Mouse (Mus musculus): Measurements from ENCODE around the gene Mmp15.

The Mmp15 gene

DNA sequence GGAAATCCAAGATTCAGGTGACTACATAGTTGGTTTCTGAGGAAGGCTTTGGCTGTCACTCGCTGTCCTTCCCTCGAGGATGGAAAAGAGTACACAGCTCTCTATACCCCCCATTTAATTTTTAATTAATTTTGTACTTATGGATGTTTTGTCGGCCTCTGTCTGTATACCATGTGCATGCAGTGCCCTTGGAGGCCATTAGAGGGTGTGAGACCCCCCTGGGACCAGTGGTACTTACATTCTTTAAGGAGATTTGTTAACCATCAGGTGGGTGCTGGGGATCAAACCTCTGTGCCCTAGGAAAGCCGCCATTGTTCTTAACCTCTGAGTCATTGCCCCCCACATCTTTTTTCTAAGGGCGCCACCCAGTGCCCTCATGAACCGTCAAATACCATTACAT, 7.4 kb upstream of the Mmp15 start:
- DNase-seq: no peak

GRCm38 (mm10) chr8:95346643-95347545, 5.2 kb upstream of the Mmp15 start:
- no peak for DNase-seq

- DNase-seq: no peak
Observed at GRCm38 (mm10) chr8:95348356-95348755, 3.7 kb upstream of the Mmp15 start.

- DNase-seq: peak; percentile 38
Observed at GRCm38 (mm10) chr8:95348811-95349630, 3.0 kb upstream of the Mmp15 start.

DNA sequence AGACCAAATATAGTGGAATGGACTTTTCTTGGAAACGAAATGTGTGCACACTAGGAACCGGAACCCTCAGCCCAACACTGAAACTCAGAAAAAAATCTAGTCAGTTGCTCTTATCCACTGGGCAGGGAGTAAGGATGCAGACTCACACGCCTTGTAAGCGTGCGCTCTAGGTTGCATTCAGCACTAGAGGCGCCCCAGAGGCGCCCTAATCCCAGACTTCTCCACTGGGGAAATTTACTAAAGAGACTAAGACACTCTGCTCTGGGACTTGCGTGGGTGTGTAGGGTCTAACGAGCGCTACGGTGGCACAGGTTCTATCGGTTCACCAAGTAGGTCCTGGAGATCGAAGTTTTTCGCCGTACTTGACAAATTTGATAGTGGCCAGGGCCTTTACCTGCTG, 607 bp upstream of the Mmp15 start:
- DNase-seq: no peak

DNA sequence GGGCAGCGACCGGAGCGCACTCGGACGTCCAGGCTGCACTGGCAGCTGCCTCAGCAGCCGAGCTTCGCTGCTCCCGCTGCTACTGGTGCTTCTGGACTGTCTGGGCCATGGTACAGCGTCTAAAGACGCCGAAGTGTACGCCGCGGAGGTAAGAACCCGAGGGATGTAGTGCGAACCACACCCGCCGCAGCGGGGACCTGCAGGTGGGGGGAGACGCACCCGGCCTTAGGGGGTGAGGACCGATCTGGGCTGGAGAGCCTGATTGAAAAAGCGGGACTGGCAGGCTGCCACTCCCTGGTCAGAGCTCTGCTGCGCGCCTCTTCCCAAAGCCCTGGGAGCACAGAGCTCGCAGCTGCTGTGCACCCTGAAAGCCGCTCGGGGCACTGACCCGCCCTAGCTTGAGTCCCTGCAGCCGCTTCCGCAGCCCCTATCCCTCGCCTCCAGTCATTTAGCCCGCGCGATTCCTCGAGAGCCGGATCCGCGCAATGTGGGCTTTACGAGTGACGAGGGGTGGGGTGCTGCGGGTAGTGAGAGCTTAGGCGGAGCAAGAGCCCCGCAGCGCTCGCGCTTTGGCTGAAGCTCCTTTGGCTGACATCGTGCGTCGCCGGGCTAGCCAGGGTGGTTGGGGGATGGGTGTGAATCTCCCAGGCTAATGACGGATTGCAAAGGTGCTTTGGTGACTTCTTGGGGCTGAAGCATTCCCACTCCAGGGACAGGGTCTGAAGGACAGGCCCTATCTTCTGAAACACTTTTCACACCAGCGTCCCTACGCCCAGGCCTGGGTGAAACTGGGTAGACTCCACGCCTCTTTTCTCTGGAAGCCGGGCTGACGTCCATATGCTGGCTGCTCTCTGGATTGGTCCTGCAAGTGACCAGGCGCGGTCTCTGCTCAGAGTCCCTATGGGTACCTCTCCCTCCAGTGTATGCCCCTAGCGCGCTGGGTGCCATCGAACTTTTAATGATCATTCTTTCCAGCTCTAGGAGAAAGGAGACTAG, 1.1 kb downstream of the Mmp15 start:
- DNase-seq: peak; percentile 28

DNA sequence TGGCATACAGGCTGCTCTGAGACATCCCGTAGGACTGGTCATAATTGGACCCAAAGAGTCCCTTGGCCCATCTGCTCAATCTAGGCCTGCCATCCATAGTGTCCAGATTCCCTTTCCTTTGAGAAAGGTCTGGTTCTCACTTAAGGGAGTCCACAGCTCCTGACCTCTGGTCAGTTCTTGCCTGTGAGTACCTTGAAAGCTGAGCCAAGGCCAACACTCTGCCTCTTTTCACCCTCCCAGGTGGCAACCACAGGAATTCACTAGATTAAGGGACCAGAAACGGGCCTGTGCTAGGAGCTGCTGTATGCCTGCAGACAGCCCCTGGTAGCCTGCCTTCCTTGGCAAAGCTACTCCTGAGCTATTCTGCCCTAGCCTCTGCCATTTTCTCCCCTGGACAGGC, 2.5 kb downstream of the Mmp15 start:
- no peak for DNase-seq

- DNase-seq: no peak
Observed at GRCm38 (mm10) chr8:95358550-95359411, 6.7 kb downstream of the Mmp15 start.

DNA sequence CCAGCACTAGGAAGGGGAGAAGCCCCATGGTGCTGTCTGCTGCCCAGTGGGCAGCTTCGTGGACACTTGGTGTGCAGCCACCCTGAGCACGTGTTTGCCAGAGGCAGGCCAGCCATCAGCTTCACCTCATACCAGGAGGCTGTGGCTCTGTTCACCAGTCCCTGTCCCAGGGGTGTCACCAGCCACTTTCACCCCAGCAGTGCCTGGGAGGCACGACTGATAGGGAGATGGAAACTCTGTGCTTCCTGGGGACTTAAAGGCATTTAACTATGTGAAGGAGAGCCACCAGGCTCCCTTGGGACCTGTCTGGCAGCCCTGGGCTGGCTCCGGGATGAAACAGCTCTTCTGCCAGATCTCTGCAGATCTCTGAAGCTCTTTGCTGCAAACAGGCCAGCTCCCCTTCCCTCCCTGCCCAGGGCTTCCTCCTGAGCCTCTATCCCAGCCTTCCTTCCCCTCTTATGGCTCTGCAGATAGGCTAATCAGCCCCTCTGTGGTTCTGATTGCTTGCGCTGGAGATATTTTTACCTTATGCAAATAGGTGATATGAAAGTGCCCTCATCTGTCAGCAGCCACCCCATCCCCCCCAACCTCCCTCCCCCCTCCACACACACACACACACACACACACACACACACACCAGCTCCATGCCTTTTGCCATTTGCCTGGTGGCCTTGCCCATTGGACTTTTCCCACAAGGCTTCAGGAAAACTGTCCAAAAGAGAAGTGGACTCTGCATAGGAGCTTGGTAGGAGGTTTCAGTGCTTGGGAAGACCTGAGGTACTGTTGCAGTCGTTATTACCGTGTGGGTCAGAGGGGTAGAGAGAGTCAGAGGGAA, 8.3 kb downstream of the Mmp15 start:
- no peak for DNase-seq

GRCm38 (mm10) chr8:95361016-95361341, 8.9 kb downstream of the Mmp15 start:
- DNase-seq: no peak

- no peak for DNase-seq
Observed at GRCm38 (mm10) chr8:95362272-95362671, 10.2 kb downstream of the Mmp15 start.

- no peak for DNase-seq
Observed at GRCm38 (mm10) chr8:95363849-95364248, 11.8 kb downstream of the Mmp15 start.

DNA sequence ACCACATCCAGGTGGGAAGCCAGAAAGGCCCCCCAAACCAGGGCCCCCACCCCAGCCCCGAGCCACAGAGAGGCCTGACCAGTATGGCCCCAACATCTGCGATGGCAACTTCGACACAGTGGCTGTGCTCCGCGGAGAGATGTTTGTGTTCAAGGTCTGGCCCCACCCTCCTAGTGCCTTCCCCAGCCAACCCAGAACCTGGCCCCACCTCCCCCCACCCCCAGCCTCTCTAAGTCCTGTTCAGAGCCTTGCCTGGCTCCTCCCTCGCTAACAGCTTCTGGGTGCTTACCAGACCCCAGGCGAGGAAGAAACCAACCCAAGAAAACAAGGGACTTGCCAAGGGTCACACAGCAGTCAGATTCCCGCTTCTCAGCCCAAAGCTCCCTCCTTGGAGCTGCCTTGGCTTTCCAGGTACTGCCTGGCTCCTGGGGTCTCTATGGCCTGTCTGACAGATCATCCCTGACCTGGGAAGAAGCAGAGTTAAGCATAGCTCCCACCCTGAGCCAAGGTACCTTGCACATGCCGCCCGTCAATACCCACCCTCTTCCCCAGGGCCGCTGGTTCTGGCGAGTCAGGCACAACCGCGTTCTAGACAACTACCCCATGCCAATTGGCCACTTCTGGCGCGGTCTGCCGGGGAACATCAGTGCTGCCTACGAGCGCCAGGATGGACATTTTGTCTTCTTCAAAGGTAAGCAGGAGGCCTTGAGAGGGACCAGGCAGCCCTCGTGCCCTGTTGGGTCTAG, 17.7 kb downstream of the Mmp15 start:
- DNase-seq: no peak

GRCm38 (mm10) chr8:95373389-95374002, 21.4 kb downstream of the Mmp15 start:
- DNase-seq: no peak

- DNase-seq: no peak
Observed at GRCm38 (mm10) chr8:95374429-95374828, 22.4 kb downstream of the Mmp15 start.

- no peak for DNase-seq
Observed at GRCm38 (mm10) chr8:95375374-95375930, 23.4 kb downstream of the Mmp15 start.

- no peak for DNase-seq
Observed at GRCm38 (mm10) chr8:95376309-95376999, 24.4 kb downstream of the Mmp15 start.

GRCm38 (mm10) chr8:95377101-95377500, 25.0 kb downstream of the Mmp15 start:
- DNase-seq: no peak

DNA sequence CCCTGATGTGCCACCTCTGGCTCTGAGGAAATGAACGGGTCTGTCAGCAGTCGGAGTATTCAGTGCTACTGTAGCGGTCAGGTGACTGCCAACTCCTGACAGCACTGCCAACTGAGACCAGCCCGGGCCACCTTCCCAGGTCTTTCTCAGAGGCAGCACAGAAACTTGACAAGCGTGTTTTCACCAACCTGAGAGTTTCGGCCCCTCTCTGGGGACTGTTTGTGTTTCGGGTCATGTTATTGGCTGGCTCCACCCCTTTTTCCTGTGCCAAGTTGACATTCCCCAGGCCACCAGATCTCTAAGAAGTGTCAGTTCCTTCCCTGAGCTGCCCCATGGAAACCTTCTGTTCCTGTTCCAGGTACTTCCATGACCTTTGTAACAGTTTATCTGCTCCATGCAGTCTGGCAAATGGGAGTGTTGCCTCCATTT, 25.8 kb downstream of the Mmp15 start:
- DNase-seq: no peak

Measured in cerebellum, adult 9-11 months (tissue).